Mouse (Mus musculus): ENCODE results near the gene Spcs2.

Gene Spcs2

DNA sequence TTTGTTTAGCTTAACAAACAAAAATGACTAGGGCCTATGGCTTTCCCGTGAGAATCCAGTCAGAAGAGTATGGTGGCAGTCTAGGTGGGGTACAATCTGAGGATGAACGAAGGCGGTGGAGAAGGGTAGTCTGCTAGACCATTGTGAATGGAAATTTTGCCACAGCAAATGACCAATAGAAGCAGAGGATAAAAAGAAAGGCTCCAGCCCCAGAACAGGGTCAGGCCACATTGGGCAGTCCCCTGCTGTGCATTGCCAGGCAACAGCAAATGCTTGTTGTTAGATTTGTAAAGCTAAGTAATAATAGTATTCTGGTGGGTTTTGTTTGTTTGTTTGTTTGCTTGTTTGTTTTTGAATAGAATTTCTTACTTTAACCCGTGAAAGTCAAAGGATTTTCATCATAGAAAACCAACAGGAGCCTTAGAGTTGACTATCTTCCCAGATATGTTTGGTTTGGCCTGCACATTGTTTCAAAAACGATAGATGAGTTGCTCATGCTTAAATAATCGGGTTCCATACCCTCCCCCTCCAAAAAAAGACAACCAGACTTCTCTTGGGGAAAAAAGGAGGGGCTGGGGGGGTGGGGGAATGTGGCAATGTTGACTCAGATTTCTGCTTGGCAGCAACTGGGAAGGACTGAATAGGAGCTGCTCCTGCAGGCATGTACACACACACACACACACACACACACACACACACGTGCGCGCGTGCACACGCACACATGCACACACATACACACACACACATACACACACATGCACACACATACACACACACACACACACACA is 1.2 kb upstream of the Spcs2 start:
- DNase-seq (ENCODE audit: extremely low read depth, low read depth, low spot score), result no peak

DNA sequence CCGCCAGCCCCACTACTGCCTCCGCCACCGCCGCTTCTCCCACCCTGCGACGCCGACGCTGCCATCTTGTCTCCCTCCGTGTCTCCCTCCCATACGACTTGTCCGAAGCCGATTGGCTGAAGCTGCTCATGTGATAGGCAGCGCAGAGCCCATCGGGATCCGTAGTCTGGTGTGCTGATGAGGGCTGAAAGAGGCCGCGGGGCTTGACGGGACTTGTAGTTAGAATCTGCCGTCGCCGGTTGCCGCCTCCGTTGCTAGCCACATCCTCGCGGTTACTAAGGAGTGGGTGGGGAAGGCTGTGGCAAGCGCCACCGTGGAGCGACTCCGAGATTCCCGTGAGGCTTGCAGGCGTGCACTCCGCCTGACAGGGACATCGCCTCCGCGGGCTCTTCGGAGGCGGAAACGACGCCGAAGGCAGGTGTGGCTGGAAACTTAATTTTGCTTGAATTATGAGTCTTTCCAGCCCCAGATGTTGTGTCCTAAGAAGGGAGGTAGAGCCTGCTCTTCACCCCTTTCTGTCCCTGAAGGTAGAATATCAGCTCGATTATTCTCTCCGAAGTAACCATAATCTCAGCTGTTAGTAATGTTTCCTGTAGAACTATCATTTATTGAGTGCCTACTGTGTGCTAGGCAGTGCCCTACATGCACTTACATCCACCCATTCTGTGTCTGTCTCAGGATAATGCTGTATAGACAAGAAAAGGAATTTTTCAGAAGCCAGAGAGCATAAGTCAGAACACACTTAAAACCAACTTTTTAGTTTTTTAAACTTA is 4.3 kb downstream of the Spcs2 start, which contains the start of gene Xrra1:
Gene Xrra1, plus strand, starts transcription at position 304 of the 773 bp plus-strand sequence.
- peak; percentile 92 for DNase-seq (ENCODE audit: extremely low read depth, low read depth, low spot score)

DNA sequence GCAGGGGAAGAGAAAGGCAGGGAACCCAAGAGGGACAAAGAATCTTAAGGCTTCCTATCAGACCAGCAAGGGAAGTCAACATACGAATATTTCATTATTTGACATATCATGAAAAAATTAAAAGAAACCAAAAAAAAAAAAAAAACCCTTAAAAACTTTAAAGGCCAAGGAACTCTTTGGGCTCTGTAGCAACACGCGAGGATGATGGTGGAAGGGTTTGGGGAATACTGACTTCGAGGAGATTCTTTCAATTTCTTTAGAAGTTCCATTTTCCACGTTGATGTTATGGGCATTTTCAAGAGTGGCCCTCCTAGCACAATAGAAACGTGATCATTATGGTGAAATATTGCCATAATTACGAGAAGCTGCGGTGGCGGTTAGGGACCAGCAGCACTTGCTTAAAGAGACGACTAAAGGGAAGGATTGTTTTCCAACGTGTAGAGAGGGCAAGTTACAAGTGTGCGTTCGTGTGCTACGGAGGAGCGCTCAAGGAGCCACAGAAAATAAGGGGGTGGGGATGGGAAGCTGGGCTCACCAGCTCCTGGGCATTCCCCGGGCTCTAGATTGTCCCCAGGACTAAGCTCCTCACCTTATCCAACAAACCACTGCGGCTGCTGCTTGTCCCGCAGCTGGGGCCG is 5.0 kb downstream of the Spcs2 start:
- no peak for DNase-seq (ENCODE audit: extremely low read depth, low read depth, low spot score)

DNA sequence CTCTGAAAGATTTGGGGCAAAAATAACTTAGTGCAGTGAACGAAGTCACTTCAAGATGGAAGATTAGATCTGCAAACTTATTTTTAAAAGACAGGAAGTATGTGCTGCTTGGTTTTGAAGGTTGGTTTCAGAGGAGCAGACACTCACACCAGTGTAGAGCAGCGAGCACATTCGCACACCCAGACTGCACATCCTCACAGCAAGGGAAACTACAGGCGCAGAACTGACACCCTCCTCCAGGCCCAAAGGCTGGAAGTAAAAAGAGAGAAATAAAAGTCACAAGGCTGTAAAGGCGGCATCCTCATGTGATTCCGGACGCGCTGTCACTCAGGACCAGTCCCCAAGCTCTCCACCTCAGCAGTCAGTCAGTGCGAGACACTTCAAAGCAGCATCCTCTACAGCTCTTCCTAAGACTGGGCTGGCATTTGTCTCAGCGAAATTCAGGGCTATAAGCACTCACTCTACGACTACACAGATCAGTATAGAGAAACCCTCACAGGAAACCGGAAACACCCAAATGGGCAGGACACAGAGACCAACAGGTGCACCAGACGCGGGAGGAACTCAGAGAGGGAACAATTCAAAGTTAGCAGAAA is 6.9 kb downstream of the Spcs2 start:
- DNase-seq (ENCODE audit: extremely low read depth, low read depth, low spot score), result no peak

DNA sequence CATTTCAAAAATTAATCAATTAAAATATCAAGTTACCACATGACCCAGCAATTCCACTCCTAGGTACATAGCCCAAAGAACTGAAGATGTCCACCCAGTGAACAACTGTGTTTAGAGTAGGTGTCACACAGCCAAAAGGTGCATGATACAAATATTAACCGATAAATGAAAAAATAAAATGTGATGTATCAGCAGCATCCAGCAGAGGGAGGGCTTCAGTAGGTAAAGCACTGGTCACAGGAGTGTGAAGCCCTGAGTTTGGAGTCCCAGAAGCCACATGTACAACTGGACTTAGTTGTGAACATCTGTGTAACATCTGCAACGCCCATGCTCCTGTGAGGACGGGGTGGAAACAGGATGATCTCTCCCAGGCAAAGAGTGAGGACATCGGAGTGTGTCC is 9.0 kb downstream of the Spcs2 start:
- DNase-seq (ENCODE audit: extremely low read depth, low read depth, low spot score), result no peak

DNA sequence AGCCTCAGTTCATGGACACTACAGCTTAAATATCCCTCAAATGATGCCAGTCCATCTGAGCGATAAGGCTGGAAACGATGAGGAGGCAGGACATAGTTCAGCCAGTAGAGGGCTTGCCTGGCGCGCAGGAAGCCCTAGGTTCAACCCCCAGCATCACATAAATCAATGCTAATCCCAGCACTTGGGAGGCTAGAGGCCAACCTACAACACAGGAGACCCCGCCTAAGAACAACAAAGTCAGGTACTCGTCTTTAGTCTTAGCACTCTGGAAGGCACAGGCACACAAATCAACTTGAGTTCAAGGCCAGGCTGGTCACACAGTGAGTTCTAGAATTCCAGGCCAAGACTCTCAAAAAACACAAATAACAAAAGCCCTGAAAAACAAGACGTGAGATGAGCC is 9.9 kb downstream of the Spcs2 start:
- no peak for DNase-seq (ENCODE audit: extremely low read depth, low read depth, low spot score)

DNA sequence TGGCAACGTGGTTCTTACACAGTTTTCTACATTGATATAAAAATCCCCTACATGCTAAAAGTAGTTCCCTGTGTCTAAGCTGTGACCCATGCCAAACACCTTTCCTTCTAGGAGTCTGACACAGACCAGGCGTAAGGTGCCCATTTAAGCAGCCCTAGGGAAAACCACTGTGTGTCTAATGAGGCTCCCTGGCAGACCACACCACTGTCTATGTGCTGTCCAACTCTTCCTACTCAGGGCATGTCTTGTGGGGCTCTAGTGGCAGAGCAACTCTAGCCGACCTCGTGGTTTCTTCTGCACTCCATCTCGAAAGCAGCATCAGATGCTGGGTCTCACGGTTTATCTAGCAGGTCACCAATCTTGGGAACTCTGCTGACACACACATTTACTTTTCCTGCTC is 11.6 kb downstream of the Spcs2 start:
- no peak for DNase-seq (ENCODE audit: extremely low read depth, low read depth, low spot score)

DNA sequence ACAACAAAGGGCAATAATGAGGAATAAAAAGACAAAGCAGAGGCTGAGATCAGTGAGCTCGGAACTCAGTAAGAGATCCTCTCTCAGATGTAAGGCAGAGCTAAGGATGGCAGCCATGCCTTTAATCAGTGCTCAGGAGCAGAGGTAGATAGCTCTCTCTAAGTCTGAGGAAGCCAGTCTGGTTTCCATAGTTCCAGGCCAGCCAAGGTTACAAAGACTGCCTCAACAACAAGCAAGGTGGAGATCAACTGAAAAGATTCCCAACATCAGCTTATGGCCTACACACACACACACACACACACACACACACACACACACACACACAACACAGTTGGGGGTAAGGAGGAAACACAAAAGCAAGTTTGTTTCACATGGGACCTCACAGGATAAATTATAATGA is 12.1 kb downstream of the Spcs2 start:
- DNase-seq (ENCODE audit: extremely low read depth, low read depth, low spot score), result no peak

DNA sequence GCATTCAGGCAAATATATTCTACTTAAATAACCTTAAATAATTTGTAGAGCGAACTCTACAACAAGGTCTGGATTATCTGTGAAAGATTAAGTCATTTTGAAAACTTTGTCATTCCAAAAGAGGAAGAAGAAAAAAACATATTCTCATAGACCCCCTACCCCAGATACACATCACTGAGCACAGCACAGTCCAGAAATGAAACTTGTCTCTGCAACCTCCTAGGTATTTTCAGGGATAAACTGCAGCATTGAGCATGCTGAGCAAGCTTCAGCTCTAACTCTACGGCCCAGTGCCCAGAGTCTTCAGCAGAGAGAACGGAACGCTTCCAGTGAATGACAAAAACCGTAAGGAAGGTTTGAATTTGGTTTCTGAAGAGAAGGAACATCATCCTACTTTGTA is 12.7 kb downstream of the Spcs2 start:
- DNase-seq (ENCODE audit: extremely low read depth, low read depth, low spot score), result no peak

DNA sequence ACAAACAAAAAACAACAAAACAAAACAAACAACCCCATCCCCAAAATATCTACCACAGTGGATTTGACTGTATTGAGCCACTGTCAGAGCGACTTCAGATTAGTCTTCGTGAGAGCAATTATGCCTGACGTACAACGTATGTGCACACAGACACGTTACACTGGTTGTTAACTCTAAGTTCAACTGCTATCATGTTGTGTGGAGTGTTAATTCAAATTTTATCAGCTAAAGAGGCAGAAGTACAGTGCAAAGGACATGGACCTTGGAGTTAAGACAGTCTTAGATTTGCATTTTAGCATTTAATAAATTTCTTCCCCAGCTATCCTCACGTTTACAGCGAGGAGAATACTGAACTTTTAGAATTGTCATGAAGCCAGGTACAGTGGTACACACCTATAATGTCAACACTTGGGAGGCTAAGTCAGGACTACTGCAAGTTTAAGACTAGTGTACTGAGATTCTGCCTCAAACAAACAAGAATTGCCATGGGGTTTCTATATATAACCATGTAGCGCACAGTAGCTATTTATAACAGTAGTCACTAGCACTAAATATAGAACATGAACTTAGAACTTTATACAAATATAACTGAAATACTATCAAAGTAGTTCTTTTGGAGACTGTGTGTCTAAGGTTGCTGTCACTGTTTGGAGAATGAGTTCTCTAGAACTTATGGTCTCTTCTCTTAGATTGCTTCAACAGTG is 17.6 kb downstream of the Spcs2 start:
- no peak for DNase-seq (ENCODE audit: extremely low read depth, low read depth, low spot score)

DNA sequence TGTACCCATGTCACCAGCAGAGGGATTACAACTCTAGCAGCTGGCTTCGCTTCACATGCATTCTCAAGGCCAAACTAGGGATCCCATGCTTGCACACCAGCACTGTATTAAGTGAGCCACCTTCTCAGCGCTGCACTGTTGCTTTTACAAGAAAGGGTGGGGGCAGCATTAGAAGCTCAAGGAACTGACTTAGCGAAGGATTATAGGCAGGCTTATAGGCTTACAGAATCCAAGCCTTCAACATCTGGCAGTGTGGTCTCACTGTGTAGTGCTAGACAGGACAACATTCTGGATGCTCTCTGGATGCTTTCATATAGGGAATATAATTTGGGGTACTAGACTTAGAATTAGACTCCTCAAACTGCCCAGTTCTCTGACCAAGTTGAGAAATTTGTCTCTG is 25.0 kb downstream of the Spcs2 start:
- DNase-seq (ENCODE audit: extremely low read depth, low read depth, low spot score), result no peak

DNA sequence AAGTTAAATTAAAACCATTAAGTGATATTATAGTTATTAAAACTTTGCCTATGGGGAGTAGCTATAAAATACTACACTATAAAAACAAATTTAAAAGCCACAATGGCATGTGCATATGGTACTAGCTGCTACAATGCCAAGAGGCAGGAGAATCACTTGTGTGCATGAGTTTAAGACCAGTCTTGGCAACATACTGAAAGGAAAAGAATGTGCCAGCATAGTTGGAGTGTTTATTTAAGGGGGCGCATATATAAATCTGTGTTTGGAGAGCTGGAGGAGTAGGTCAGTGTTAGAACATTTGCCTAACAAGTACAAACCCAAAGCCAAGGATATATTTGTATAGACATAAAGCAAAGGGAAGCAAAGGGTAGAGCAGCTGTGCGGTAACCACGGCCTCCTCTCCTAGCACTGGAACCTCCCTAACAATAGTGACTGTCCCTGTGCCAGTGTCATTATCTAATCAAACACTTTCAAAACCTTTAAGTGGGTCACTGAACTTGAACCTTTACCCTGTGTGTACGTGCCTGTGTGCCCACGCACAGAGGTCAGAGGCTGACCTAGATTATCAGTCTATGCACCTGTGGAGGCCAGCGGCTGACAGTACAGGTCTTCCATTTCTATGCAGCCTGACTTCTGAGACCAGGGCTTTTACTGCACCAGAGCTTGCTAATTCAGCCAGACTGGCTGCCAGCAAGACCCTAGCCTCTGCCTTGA is 25.7 kb downstream of the Spcs2 start:
- no peak for DNase-seq (ENCODE audit: extremely low read depth, low read depth, low spot score)

DNA sequence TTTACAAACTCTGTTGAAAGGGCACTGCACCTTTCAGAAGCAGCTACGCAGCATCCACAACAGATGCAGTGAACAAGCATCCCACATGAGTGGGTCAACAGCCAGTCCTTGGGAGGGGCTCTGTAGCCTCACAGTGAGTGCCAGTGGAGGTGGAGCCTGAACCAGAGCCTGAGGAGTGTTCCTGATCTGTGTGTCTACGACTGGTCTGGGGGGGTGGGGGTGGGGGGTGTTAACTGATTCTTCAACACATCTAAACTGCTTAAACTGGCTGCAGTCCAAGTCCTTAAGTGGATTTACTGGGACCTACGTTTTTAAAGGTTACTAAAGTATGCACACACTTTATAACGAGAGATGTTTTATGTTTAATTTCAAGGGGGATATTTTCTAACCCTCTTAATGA is 26.5 kb downstream of the Spcs2 start:
- no peak for DNase-seq (ENCODE audit: extremely low read depth, low read depth, low spot score)

DNA sequence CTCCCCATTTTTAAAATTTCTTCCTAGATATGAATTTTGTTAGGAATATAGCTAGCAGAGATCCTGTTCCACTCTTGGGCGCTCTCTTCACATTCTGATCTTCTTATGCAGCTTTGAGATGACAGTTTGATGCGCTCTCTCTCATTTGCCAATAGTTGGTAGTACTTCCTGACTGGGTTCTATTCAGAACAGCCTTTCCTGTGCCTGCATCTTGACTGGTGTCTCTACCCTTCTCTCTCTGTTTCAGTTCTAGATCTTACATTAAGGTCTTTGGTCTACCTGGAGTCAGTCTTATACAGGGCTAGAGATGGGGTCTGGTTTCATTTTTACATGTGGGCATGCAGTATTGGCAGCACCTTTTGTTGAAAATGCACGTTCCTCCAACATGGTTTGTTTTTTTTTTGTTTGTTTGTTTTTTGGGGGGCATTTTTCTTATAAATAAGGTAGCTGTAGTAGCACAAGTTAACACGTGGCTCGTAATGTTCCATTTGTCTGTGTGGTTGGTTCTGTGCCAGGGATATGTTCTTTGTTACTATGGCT is 28.9 kb downstream of the Spcs2 start:
- DNase-seq (ENCODE audit: extremely low read depth, low read depth, low spot score), result no peak

DNA sequence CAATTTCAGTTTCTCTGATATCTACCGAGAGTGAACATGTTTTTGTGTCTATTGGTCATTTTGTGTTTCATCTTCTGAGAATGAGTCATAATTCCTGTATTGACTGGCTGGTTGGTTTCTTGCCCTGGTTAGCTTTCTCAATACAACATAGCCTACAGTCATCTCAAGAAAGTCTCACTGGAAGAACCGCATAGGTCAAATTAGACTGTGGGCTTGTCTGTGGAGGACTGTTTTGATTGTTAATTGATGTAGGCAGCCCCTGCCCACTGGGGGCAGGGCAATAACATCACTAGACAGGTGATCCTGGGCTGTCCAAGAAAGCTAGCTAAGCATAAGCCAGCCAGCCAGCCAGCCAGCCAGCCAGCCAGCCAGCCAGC is 29.4 kb downstream of the Spcs2 start:
- DNase-seq (ENCODE audit: extremely low read depth, low read depth, low spot score), result no peak

DNA sequence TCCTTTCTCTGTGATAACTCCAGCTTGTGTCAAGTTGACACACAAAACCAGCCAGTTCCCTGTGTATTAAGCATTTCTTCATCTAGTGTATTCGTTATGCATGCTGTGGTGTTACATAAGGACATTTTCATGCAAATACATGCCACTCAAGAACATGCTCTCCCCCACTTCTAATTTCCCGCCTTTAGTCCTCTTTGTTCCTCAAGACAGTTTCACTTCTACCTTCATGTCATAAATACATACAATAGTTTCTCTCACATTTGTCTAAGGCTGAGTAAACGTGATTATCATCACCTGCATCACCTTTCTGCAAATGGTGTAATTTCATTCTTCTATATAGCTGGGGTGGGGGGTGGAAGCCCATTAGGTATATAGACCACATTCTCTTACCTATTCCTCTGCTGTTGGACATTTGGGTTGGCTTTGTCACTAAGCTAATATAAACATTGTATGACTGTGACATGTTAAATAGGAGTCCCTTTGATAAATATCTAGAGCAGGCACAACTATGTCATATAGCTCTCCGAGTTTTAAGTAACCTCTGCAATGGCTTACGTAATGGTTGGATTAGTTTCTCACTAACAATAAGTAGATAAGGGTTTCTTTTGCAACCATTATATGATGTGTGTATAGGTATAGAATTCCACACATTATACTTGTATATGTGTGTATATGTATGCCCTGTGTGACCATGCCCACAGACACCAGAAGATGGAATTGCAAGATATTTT is 30.0 kb downstream of the Spcs2 start:
- DNase-seq (ENCODE audit: extremely low read depth, low read depth, low spot score), result no peak

DNA sequence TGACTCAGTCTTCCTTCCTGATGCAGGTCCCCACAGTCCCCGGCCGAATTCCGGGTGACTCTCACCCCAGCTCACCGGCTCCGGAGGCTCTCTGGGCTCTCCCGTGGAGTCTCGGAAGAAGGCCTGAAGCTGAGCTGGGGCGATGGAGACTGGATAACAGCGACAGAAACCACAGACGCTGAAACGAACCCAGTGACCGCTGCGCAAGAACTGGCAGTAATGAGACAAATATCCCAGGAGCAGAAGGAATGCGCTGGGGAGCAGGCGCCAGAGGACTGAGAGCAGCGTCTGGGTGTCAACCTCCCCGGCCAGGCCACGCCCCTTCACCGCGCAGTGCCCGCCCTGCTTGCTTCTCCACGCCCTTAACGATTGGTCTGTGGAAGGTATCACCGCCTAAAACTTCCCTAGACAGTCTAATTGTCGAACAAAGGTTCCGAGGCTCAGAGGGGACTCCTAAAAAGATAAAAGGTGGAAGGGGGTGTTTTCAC is 35.1 kb downstream of the Spcs2 start, which contains the start of gene Neu3:
Gene Neu3, minus strand, starts transcription at position 335 of the 488 bp plus-strand sequence.
- DNase-seq (ENCODE audit: extremely low read depth, low read depth, low spot score), result peak; percentile 21

DNA sequence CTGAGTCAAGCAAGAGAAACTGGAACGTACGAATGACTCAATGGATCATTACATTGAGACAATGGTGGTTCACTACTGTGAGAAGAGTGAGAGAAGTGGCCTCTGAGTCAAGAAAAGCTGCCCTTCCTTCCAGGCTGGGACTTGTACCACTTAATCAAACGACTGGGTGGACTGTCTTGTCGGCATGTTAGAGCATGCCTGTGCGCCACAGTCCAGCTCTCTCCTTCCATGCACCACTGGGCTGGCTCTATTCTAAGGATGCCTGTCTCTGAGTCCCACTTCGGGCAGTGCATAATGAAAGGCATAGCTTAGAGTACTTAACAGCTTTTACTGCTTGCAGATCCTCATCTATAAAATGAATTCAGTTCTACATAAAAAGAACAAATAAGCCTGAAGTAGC is 37.2 kb downstream of the Spcs2 start:
- DNase-seq (ENCODE audit: extremely low read depth, low read depth, low spot score), result no peak

DNA sequence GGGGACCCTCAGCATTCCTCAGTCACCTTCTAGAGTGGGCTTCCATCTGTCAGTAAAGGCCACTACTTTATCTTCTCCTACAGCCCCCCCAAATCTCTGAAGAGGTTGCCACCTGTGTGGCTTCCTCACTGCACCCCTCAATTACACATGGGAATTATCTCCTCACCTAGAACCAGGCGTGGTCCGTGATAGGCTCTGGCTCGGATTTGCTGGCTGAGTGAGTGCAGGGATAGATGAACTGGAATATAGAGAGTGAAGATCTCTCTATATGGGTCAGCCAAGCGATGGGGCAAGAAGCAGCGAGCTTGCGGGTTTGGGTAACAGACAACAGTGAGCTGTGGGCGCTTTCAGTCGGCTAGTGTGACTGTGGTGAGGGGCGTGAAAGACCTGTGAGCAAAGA is 37.8 kb downstream of the Spcs2 start:
- no peak for DNase-seq (ENCODE audit: extremely low read depth, low read depth, low spot score)
